Mouse (Mus musculus): ENCODE measurements around the gene Hsd11b2. TPM values are rescaled to one million over a fixed set of nuclear protein-coding genes. Genes with fewer than 3 reads are reported as not detected.

Hsd11b2 gene
- polyA plus RNA-seq, 1 experiment from 2014 or later, result 2.2 TPM

GRCm38 (mm10) chr8:105517346-105517745 is 1.2 kb upstream of the Hsd11b2 start:
- WGBS, result 18% methylated on average over 8 of the region's 8 CpGs
- Histone ChIP-seq H3K27me3 (ENCODE audit: control insufficient read depth, insufficient read depth, low read depth, low read length) (no peaks in the 10 kb centered on the region), H3K4me1 (replicated peaks; ENCODE audit: control insufficient read depth, insufficient read depth, low read length) (peaks cover 37% of the 10 kb centered on the region), H3K9me3 (ENCODE audit: control insufficient read depth, low read length) (no peaks in the 10 kb centered on the region), H3K36me3 (ENCODE audit: control insufficient read depth, insufficient read depth, low read length) (no peaks in the 10 kb centered on the region), H3K27ac (ENCODE audit: low read length) (no peak overlapping the region), H3K9ac (ENCODE audit: low read length) (no peak overlapping the region), H3K4me3 (ENCODE audit: low read length) (no peak overlapping the region), H3K4me2 (ENCODE audit: low read depth, low read length) (no peak overlapping the region)
- ATAC-seq (ENCODE audit: low read depth), result no peak

GRCm38 (mm10) chr8:105519591-105519990 is 1.0 kb downstream of the Hsd11b2 start:
- H3K9me3 ChIP-seq (ENCODE audit: control insufficient read depth, low read length), result no peaks in the 10 kb centered on the region
- peak overlapping the region; percentile 99 for H3K4me2 ChIP-seq (ENCODE audit: low read depth, low read length)
- H3K27me3 ChIP-seq (ENCODE audit: control insufficient read depth, insufficient read depth, low read depth, low read length), result no peaks in the 10 kb centered on the region
- H3K4me3 ChIP-seq (ENCODE audit: low read length), result peak overlapping the region; percentile 60; the same call in 1 of the 2 replicates
- no peaks in the 10 kb centered on the region for H3K36me3 ChIP-seq (ENCODE audit: control insufficient read depth, insufficient read depth, low read length)
- peaks cover 37% of the 10 kb centered on the region for H3K4me1 ChIP-seq (replicated peaks; ENCODE audit: control insufficient read depth, insufficient read depth, low read length)
- H3K9ac ChIP-seq (ENCODE audit: low read length), result peak overlapping the region; percentile 70
- WGBS, result 3% methylated on average over 2 of the region's 2 CpGs
- no peak overlapping the region for H3K27ac ChIP-seq (ENCODE audit: low read length)
- no peak for ATAC-seq (ENCODE audit: low read depth)

DNA sequence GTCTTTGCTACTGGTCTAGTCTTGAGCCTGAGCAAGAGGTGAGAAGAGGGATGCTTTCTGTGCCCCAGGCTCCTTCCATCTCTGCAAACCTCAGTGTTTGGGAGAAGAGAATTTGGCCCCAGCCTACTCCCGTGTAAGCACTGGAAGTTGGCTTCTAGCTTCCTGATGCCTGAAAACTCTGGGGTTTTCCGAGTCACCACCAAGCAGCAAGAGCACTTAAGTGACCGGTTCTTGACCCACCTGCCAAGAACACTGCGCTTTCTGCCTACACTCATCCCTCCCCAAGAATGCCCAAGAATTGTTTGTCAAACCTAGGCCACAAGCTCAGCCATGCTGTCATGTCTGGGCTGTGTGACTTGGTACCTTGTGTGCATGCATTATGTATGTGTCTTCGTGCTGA is 2.0 kb downstream of the Hsd11b2 start:
- H3K4me3 ChIP-seq (ENCODE audit: low read length), result no peak overlapping the region
- H3K9me3 ChIP-seq (ENCODE audit: control insufficient read depth, low read length), result no peaks in the 10 kb centered on the region
- H3K9ac ChIP-seq (ENCODE audit: low read length), result no peak overlapping the region
- 20% methylated on average over 5 of the region's 5 CpGs for WGBS
- ATAC-seq (ENCODE audit: low read depth), result no peak
- peaks cover 6% of the 10 kb centered on the region; the same call in 1 of the 2 replicates for H3K36me3 ChIP-seq (ENCODE audit: control insufficient read depth, insufficient read depth, low read length)
- no peak overlapping the region for H3K4me2 ChIP-seq (ENCODE audit: low read depth, low read length)
- H3K27me3 ChIP-seq (ENCODE audit: control insufficient read depth, insufficient read depth, low read depth, low read length), result no peaks in the 10 kb centered on the region
- H3K4me1 ChIP-seq (replicated peaks; ENCODE audit: control insufficient read depth, insufficient read depth, low read length), result peaks cover 37% of the 10 kb centered on the region
- no peak overlapping the region for H3K27ac ChIP-seq (ENCODE audit: low read length)

DNA sequence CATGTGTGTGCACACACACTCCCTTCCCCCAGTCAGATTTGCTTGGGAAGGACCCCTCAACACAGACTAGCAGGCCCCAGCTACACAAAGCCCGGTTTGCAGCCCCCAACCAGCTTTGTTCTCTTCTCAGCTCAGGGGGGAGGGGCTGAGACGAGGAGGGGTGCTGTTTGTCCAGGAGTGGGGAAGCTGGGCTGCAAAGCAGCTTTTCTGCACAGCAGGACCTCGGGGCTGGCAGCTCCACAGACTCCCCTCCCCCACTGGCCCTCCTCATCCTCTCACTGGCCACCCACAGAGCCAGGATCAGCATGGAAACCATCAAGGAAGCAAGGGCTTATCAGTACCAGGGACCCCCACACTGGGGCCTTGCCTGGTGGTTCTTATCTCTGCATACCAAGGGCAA is 2.5 kb downstream of the Hsd11b2 start:
- H3K9ac ChIP-seq (ENCODE audit: low read length), result no peak overlapping the region; the same call in 1 of the 2 replicates
- H3K27me3 ChIP-seq (ENCODE audit: control insufficient read depth, insufficient read depth, low read depth, low read length), result no peaks in the 10 kb centered on the region
- 10% methylated on average over 3 of the region's 3 CpGs for WGBS
- ATAC-seq (ENCODE audit: low read depth), result no peak
- peaks cover 36% of the 10 kb centered on the region for H3K4me1 ChIP-seq (replicated peaks; ENCODE audit: control insufficient read depth, insufficient read depth, low read length)
- peaks cover 6% of the 10 kb centered on the region; the same call in 1 of the 2 replicates for H3K36me3 ChIP-seq (ENCODE audit: control insufficient read depth, insufficient read depth, low read length)
- no peak overlapping the region for H3K27ac ChIP-seq (ENCODE audit: low read length)
- H3K4me2 ChIP-seq (ENCODE audit: low read depth, low read length), result no peak overlapping the region
- H3K4me3 ChIP-seq (ENCODE audit: low read length), result no peak overlapping the region
- H3K9me3 ChIP-seq (ENCODE audit: control insufficient read depth, low read length), result no peaks in the 10 kb centered on the region

- H3K9ac ChIP-seq (ENCODE audit: low read length), result no peak overlapping the region
- H3K27me3 ChIP-seq (ENCODE audit: control insufficient read depth, insufficient read depth, low read depth, low read length), result no peaks in the 10 kb centered on the region
- H3K4me1 ChIP-seq (replicated peaks; ENCODE audit: control insufficient read depth, insufficient read depth, low read length), result peaks cover 30% of the 10 kb centered on the region
- WGBS, result 68% methylated on average over 21 of the region's 21 CpGs
- H3K9me3 ChIP-seq (ENCODE audit: control insufficient read depth, low read length), result no peaks in the 10 kb centered on the region
- peaks cover 6% of the 10 kb centered on the region; the same call in 1 of the 2 replicates for H3K36me3 ChIP-seq (ENCODE audit: control insufficient read depth, insufficient read depth, low read length)
- H3K4me3 ChIP-seq (ENCODE audit: low read length), result no peak overlapping the region
- no peak overlapping the region for H3K4me2 ChIP-seq (ENCODE audit: low read depth, low read length)
- no peak overlapping the region for H3K27ac ChIP-seq (ENCODE audit: low read length)
- ATAC-seq (ENCODE audit: low read depth), result no peak
Measured at GRCm38 (mm10) chr8:105521995-105522769, 3.6 kb downstream of the Hsd11b2 start.

DNA sequence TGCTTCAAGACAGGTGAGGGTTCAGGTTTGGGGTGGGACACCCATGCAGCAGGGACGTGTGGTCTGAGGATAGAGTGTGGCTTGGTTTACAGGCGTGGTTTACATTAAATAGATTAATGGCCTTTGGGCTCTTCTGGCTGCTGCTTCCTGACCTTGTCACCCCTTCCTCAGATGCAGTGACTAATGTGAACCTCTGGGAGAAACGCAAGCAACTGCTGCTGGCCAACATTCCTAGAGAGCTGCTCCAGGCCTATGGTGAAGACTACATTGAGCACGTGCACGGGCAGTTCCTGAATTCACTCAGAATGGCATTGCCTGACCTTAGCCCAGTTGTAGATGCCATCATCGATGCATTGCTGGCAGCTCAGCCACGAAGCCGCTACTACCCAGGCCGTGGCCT is 4.3 kb downstream of the Hsd11b2 start:
- Histone ChIP-seq H3K27ac (ENCODE audit: low read length) (no peak overlapping the region), H3K9ac (ENCODE audit: low read length) (no peak overlapping the region), H3K36me3 (ENCODE audit: control insufficient read depth, insufficient read depth, low read length) (peaks cover 6% of the 10 kb centered on the region; the same call in 1 of the 2 replicates), H3K4me1 (replicated peaks; ENCODE audit: control insufficient read depth, insufficient read depth, low read length) (peaks cover 23% of the 10 kb centered on the region), H3K9me3 (ENCODE audit: control insufficient read depth, low read length) (no peaks in the 10 kb centered on the region), H3K4me3 (ENCODE audit: low read length) (no peak overlapping the region), H3K4me2 (ENCODE audit: low read depth, low read length) (no peak overlapping the region), H3K27me3 (ENCODE audit: control insufficient read depth, insufficient read depth, low read depth, low read length) (no peaks in the 10 kb centered on the region)
- ATAC-seq (ENCODE audit: low read depth), result no peak
- WGBS, result 46% methylated on average over 9 of the region's 9 CpGs

DNA sequence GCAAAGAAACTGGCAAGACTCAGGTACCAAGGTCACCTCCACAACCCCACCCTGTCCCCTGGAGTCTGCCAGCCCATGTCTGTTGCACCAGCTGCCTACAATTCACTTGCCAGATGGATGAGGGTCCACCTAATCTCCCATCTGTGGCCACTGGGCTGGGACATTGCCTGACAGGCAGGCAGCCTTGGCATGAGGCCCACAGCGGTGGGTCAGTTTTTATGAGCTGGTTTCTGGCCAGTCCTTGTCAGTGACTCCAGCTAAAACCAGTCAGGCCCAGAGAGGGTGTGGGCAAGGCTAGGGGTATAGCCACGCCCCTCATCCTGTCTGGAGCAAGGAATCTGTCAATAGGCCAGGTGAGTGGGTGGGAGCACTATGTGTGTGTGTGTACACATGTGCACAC is 8.6 kb downstream of the Hsd11b2 start:
- no peak overlapping the region for H3K4me2 ChIP-seq (ENCODE audit: low read depth, low read length)
- H3K27me3 ChIP-seq (ENCODE audit: control insufficient read depth, insufficient read depth, low read depth, low read length), result no peaks in the 10 kb centered on the region
- no peak overlapping the region for H3K9ac ChIP-seq (ENCODE audit: low read length)
- no peak for ATAC-seq (ENCODE audit: low read depth)
- H3K4me3 ChIP-seq (ENCODE audit: low read length), result no peak overlapping the region
- H3K4me1 ChIP-seq (replicated peaks; ENCODE audit: control insufficient read depth, insufficient read depth, low read length), result no peaks in the 10 kb centered on the region; the same call in 1 of the 2 replicates
- H3K27ac ChIP-seq (ENCODE audit: low read length), result no peak overlapping the region
- H3K9me3 ChIP-seq (ENCODE audit: control insufficient read depth, low read length), result no peaks in the 10 kb centered on the region
- 83% methylated on average over 2 of the region's 2 CpGs for WGBS
- peaks cover 10% of the 10 kb centered on the region for H3K36me3 ChIP-seq (ENCODE audit: control insufficient read depth, insufficient read depth, low read length)

GRCm38 (mm10) chr8:105528206-105528605 is 9.7 kb downstream of the Hsd11b2 start:
- Histone ChIP-seq H3K27me3 (ENCODE audit: control insufficient read depth, insufficient read depth, low read depth, low read length) (no peaks in the 10 kb centered on the region), H3K9me3 (ENCODE audit: control insufficient read depth, low read length) (no peaks in the 10 kb centered on the region), H3K9ac (ENCODE audit: low read length) (no peak overlapping the region), H3K4me1 (replicated peaks; ENCODE audit: control insufficient read depth, insufficient read depth, low read length) (peaks cover 3% of the 10 kb centered on the region), H3K4me3 (ENCODE audit: low read length) (no peak overlapping the region), H3K4me2 (ENCODE audit: low read depth, low read length) (no peak overlapping the region), H3K27ac (ENCODE audit: low read length) (no peak overlapping the region), H3K36me3 (ENCODE audit: control insufficient read depth, insufficient read depth, low read length) (peaks cover 10% of the 10 kb centered on the region)
- no peak for ATAC-seq (ENCODE audit: low read depth)
- 89% methylated on average over 1 of the region's 1 CpGs for WGBS

GRCm38 (mm10) chr8:105529271-105529670 is 10.7 kb downstream of the Hsd11b2 start:
- no peak for ATAC-seq (ENCODE audit: low read depth)
- Histone ChIP-seq H3K9me3 (ENCODE audit: control insufficient read depth, low read length) (no peaks in the 10 kb centered on the region), H3K4me2 (ENCODE audit: low read depth, low read length) (no peak overlapping the region), H3K9ac (ENCODE audit: low read length) (no peak overlapping the region), H3K36me3 (ENCODE audit: control insufficient read depth, insufficient read depth, low read length) (peaks cover 10% of the 10 kb centered on the region), H3K27ac (ENCODE audit: low read length) (no peak overlapping the region), H3K4me3 (ENCODE audit: low read length) (no peak overlapping the region), H3K27me3 (ENCODE audit: control insufficient read depth, insufficient read depth, low read depth, low read length) (no peaks in the 10 kb centered on the region), H3K4me1 (replicated peaks; ENCODE audit: control insufficient read depth, insufficient read depth, low read length) (peaks cover 12% of the 10 kb centered on the region)
- WGBS, result 88% methylated on average over 3 of the region's 3 CpGs

Data from lung, embryonic 16.5 days (tissue).